Mouse (Mus musculus) E14TG2a.4 (cell line): ENCODE data around the gene Tnk2.

ENCODE experiments used
- CTCF ChIP-seq: conservative IDR thresholded peaks from 2 replicates; pipeline ENCODE4 v1.5.1; 2014; ENCODE audit warnings: low read length
- NANOG ChIP-seq: IDR thresholded peaks from 2 replicates; pipeline ENCODE4 v1.6.1; 2014; ENCODE audit warnings: borderline replicate concordance, low read length, mixed read lengths

DNA sequence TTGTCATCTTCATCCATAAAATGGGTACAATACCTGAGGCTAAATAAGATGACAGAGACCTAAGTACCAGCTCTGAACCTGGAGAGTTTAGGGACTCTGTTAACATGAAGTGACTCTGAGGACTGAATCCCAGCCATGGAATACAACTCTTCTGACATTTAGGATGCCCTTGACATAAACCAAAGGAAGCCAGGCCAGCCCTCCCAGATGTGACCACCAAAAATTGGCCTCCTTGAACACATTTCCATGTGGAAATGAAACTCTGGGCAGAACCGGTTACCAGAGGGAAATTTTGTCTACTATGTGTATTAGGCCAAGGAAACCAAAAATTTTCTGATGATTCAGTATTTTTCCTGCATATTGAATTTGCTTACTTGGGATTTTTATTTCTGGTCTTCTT is 44.5 kb upstream of the Tnk2 start:
- TF ChIP-seq CTCF (no peak), NANOG (no peak)
